Mouse (Mus musculus) heart, adult 8-10 months (tissue): ENCODE results near the gene C330021F23Rik. TPM values are rescaled to one million over a fixed set of nuclear protein-coding genes. Genes with fewer than 3 reads are reported as not detected.

Source experiments
- total RNA-seq, 4 experiments: library from RNA; stranded (reverse); gene quantifications; 2 replicates each; pipeline ENCODE4 v1.2.4; 2022

C330021F23Rik gene
- total RNA-seq, 4 experiments from 2014 or later = 0.57 TPM; not detected in 3

Other genes starting within 250 kb of the C330021F23Rik start
- gene A430078G23Rik, start 214.6 kb upstream of the C330021F23Rik start, total RNA-seq = 1 to 10 TPM in 1 of 4 experiments, under 1 TPM in 3; 0.19 to 1.5 (median 0.33) TPM
- gene Arhgef18, start 175.0 kb upstream of the C330021F23Rik start, total RNA-seq = 10 to 100 TPM; 15.0 to 17.4 (median 15.8) TPM
- gene Pex11g, start 100.3 kb upstream of the C330021F23Rik start, total RNA-seq = 1 to 10 TPM; 2.6 to 4.7 (median 4.1) TPM
- gene Tex45, start 97.1 kb upstream of the C330021F23Rik start, total RNA-seq = under 1 TPM in 1 of 4 experiments, not detected in 3; 0.16 TPM
- gene Zfp358, start 74.9 kb upstream of the C330021F23Rik start, total RNA-seq = 10 to 100 TPM; 24.2 to 30.9 (median 29.6) TPM
- gene Mcoln1, start 67.5 kb upstream of the C330021F23Rik start, total RNA-seq = 10 to 100 TPM; 20.6 to 24.2 (median 23.3) TPM
- gene Pnpla6, start 52.6 kb upstream of the C330021F23Rik start, total RNA-seq = 1 to 10 TPM; 8.8 to 9.8 (median 9.6) TPM
- 1 to 10 TPM in 2 of 4 experiments, under 1 TPM in 2; 0.86 to 2.1 (median 1.0) TPM for gene Camsap3, start 19.3 kb downstream of the C330021F23Rik start, total RNA-seq
- gene Xab2, start 53.3 kb downstream of the C330021F23Rik start, total RNA-seq = 10 to 100 TPM; 13.8 to 18.5 (median 16.2) TPM
- 100 to 1,000 TPM in 1 of 4 experiments, 10 to 100 TPM in 3; 84.2 to 104 (median 93.4) TPM for gene Pet100, start 53.6 kb downstream of the C330021F23Rik start, total RNA-seq
- not detected for gene Pcp2, start 57.6 kb downstream of the C330021F23Rik start, total RNA-seq
- gene Stxbp2, start 63.0 kb downstream of the C330021F23Rik start, total RNA-seq = 1 to 10 TPM; 4.6 to 7.7 (median 5.6) TPM
- gene Retn, start 87.8 kb downstream of the C330021F23Rik start, total RNA-seq = 1 to 10 TPM in 2 of 4 experiments, under 1 TPM in 2; 0.38 to 1.9 (median 1.3) TPM
- gene Mcemp1, start 97.8 kb downstream of the C330021F23Rik start, total RNA-seq = 1 to 10 TPM in 1 of 4 experiments, not detected in 3; 3.5 TPM
- gene Fcor, start 104.4 kb downstream of the C330021F23Rik start, total RNA-seq = under 1 TPM in 2 of 4 experiments, not detected in 2; 0.86 to 0.97 TPM
- gene Trappc5, start 108.3 kb downstream of the C330021F23Rik start, total RNA-seq = 10 to 100 TPM; 19.9 to 23.0 (median 20.6) TPM
- under 1 TPM; 0.22 to 0.55 (median 0.47) TPM for gene Fcer2a, start 126.2 kb downstream of the C330021F23Rik start, total RNA-seq
- gene Clec4g, start 152.7 kb downstream of the C330021F23Rik start, total RNA-seq = under 1 TPM; 0.53 to 0.79 (median 0.59) TPM
- under 1 TPM; 0.63 to 0.78 (median 0.71) TPM for gene Cd209a, start 181.0 kb downstream of the C330021F23Rik start, total RNA-seq